Mouse (Mus musculus): Measurements from ENCODE around the gene Poln.
A peak's percentile ranks its signal among the peaks of the same experiment; 100 is the strongest.

Gene Poln

GRCm38 (mm10) chr5:34105681-34106080 is 63.6 kb downstream of the Poln start:
- no peak for DNase-seq (ENCODE audit: low spot score)

DNA sequence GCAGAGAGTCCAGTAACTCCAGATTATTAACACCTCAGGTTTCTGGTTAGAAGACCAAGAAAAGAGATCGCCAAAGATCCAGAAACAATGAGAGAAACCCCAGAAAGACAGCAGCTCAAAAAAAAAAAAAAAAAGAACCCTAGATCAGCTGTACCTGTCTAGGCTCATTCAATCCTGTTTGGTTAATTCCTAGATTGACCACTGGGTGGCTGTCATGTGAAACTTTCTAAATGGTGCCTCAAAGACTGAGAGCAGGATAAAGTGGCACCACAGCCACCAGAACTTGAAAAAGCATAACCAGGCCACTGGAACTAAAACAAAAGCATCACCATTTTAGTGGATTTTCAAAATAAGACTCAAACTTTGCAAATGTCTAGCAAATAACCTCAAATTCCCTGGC is 71.9 kb downstream of the Poln start:
- DNase-seq (ENCODE audit: low spot score), result peak; percentile 81

DNA sequence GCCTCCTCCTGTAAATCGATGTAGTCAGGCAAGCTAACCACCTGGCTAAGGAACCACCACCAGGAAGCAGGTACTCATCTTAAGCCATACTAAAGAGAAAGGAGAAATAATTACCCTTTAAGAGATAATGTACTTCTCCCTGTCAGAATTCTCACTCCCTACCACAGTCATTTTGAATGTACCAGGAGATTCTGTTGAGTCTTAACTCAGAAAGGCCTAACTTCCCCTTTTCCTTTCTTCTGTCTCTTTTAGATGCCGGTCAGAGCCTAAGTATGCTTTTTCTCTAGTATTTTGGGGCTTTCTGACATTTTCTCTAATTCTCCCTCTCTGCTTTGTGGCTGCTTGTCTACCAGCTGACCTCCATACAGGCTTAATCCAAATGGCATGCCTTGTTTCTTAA is 76.2 kb downstream of the Poln start:
- no peak for DNase-seq (ENCODE audit: low spot score)

DNA sequence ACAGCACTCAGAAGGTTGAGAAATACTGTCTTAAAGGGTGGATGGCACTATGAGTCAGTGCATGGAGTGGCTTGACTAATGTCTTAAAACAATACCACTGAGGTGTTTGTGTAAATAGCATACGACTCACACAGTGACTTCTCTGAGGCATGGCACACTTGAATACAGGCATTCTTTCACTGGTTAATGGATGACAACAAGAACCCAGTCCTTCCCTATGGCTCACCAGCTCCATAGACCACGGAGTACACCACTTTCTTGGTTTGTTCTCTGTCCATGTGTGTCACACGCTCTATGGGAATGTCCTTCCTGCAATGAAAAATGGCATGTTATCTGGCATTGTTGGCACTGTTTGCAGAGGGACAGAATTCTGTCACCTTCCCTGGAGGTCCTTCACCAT is 136.7 kb downstream of the Poln start:
- DNase-seq (ENCODE audit: low spot score), result no peak

- no peak for DNase-seq (ENCODE audit: low spot score)
Measured at GRCm38 (mm10) chr5:34031022-34031421, 138.2 kb downstream of the Poln start.

- no peak for DNase-seq (ENCODE audit: low spot score)
Measured at GRCm38 (mm10) chr5:34030101-34030500, 139.1 kb downstream of the Poln start.

GRCm38 (mm10) chr5:34018968-34019367 is 150.3 kb downstream of the Poln start:
- DNase-seq (ENCODE audit: low spot score), result no peak

- peak; percentile 9 for DNase-seq (ENCODE audit: low spot score)
Measured at GRCm38 (mm10) chr5:34014652-34015051, 154.6 kb downstream of the Poln start.

DNA sequence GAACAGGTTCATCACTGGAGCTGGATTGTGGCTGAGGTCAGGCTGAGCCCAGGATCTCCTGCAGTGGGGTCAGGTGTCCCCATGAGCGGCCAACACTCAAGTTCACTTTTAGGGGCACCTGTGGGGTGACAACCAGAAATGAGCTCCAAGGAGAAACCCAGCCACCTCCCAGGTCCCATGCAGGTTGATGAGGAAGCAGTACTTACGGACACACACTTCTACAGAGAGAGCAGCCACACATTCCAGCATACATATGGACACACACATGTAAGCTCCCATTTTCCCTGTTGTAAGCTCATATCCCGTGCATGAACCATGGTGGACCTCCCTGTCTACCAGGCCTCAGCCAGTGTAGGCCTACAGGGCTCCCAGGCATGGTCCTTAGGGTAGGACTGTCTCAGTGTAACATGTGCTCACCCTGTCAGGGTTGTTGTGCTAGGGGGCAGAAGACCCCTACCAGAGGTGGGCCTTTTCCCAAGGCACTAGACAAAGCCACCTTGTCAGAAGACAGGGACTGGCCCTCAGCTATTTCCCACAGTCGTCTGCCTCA is 161.8 kb downstream of the Poln start:
- no peak for DNase-seq (ENCODE audit: low spot score)

- no peak for DNase-seq (ENCODE audit: low spot score)
Measured at GRCm38 (mm10) chr5:34006832-34007231, 162.4 kb downstream of the Poln start.

DNA sequence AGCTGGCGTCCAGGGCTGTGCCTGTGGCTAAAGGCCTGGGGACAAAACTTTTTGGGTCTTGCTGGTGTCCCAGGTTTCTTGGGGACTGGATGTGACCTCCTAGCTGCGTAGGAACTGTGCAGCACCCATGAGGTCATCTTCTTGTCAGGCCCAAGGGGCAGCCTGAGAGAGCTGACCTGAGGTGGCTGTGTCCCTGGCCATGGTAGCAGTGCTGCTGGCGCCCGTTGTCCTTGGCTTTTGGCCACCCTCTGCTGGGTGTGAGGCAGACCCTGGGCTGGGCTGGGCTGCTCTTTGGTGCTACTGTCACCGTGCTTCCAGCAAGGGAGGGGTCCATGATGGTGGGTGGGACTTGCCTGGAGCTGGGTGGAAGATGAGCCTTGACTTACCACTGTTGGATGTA is 164.6 kb downstream of the Poln start:
- DNase-seq (ENCODE audit: low spot score), result no peak

DNA sequence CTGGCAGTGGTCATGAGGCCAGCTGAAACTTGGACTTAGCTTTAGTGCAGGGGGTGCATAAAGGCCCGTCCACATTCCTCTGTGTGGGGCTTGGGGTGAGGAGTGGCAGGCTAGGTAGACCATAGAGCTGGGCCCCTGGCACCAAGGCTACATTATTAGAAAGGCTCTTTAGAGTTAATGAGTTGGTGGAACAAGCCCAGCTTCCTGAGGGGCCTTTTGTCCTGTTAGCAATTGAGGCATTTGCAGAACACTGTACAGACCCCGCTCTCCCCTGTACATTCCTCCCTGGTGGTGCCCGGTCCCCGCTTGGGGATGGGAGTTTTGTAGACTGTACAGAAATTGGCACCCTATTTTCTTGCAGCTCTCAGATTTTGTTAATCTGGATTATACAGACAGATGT is 166.6 kb downstream of the Poln start:
- no peak for DNase-seq (ENCODE audit: low spot score)

DNA sequence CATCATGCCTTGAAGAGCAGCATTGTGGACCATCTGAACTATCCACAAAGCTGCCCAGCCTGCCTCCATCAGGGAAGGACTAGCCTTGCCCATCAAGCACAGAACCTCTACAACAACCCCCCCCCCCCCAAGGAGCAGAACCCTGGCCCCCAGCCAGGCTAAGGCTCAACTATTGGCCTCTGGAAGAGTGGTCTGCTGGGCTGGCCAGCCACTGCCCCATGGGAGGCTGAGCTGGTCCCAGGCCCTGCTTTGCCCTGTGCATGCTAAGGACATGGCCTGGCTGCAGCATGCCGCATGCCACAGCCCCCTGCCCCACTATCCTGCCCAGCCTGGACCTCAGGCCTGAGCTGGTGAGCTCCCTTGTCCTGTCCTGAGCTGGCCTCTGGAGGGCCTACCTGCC is 167.8 kb downstream of the Poln start:
- DNase-seq (ENCODE audit: low spot score), result no peak

DNA sequence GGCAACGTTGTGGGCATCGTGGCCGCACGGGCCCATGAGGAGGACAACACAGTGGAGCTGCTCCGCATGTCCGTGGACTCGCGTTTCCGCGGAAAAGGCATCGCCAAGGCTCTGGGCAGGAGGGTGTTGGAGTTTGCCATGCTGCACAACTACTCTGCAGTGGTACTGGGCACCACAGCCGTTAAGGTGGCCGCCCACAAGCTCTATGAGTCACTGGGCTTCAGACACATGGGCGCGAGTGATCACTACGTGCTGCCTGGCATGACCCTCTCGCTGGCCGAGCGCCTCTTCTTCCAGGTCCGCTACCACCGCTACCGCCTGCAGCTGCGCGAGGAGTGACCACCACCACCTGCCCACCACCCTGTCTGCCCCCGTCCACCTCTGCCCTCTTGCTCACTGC is 168.4 kb downstream of the Poln start:
- no peak for DNase-seq (ENCODE audit: low spot score)

- DNase-seq (ENCODE audit: low spot score), result no peak
Measured at GRCm38 (mm10) chr5:33999466-34000090, 169.7 kb downstream of the Poln start.

GRCm38 (mm10) chr5:33998505-33998877 is 170.8 kb downstream of the Poln start:
- DNase-seq (ENCODE audit: low spot score), result no peak

GRCm38 (mm10) chr5:33997829-33998504 is 171.3 kb downstream of the Poln start:
- no peak for DNase-seq (ENCODE audit: low spot score)

GRCm38 (mm10) chr5:33997051-33997741 is 172.1 kb downstream of the Poln start:
- DNase-seq (ENCODE audit: low spot score), result peak; percentile 39

- no peak for DNase-seq (ENCODE audit: low spot score)
Measured at GRCm38 (mm10) chr5:33996694-33997045, 172.6 kb downstream of the Poln start.

DNA sequence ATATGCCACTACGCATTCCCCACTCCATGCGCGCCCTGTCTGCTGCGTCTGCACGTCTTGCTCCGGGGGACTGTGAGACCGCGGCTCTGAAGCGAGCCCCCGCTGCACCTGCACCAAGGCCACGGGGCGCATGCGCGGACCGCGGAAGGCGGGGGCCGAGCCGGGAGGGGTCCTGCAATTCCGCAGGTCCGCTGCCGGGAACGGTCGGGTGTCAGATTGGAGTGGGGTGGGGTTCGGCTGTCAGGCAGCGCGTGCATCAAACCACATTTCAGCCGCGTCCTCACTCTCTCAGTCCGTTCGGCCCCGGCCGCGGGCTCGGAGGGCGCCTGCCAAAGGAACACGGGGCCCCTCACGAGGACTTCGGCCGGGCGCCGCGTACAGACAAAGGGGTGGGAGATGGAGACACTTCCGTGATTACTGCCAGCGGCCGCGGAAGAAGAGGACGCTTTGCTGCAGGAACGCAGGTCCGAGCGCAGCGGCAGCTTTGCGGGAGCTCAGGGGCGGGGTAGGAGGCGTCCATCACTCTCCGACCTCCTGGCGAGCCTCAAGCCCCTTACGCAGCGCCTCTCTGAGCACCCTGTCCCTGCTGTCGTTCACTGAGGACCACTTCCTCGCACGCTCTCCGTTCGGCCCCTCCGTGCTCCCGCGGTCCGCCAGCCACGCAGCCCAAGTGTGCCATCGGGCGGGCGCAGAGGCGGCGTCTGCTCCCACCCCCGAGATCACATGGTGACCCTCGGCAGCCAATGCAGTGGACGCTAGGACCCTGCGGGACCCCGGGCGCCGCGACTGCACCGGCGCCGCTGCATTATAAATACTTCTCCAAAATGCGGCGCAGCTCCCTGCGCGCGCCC is 173.2 kb downstream of the Poln start, which contains the start of gene Nat8l:
TSS of gene Nat8l (plus strand) at position 142 of the 851 bp plus-strand sequence.
- DNase-seq (ENCODE audit: low spot score), result peak; percentile 90

- peak; percentile 64 for DNase-seq (ENCODE audit: low spot score)
Measured at GRCm38 (mm10) chr5:33994671-33995625, 174.3 kb downstream of the Poln start.

Measured in embryo, embryonic 10.5 days (tissue).